Mouse (Mus musculus) heart, postnatal 25 days (tissue): ENCODE results near the gene Plch2. TPM values are rescaled to one million over a fixed set of nuclear protein-coding genes. Genes with fewer than 3 reads are reported as not detected.

Experiments
- DNase-seq: peaks from one replicate; pipeline ENCODE4 v3.0.0; 2022; ENCODE audit warnings: low spot score
- intact Hi-C: fragments of 180-260 bp; cut with DNase I; formaldehyde crosslinking; loops from one replicate; pipeline ENCODE4 v1.15.1; 2025
- total RNA-seq, 2 experiments: library from RNA; stranded (reverse); gene quantifications; 2 replicates each; pipeline ENCODE4 v1.2.3; 2021

Gene Plch2
- total RNA-seq, 2 experiments from 2014 or later, result 0.08 TPM; not detected in 1

GRCm38 (mm10) chr4:155033115-155033514 lies 23.5 kb downstream of the Plch2 start:
- DNase-seq, result no peak
- intact Hi-C loops, result no loop called here

GRCm38 (mm10) chr4:155024170-155025010 lies 32.2 kb downstream of the Plch2 start:
- no peak for DNase-seq
- intact Hi-C loops, result no loop called here

GRCm38 (mm10) chr4:155022228-155022855 lies 34.2 kb downstream of the Plch2 start:
- no peak for DNase-seq
- intact Hi-C loops, result no loop called here

- intact Hi-C loops, result no loop called here
- DNase-seq, result no peak
These were observed 35.8 kb downstream of the Plch2 start for GRCm38 (mm10) chr4:155020813-155021212.

GRCm38 (mm10) chr4:155020141-155020540 lies 36.4 kb downstream of the Plch2 start:
- intact Hi-C loops, result no loop called here
- DNase-seq, result no peak

- no peak for DNase-seq
- intact Hi-C loops, result no loop called here
These were observed 37.2 kb downstream of the Plch2 start for GRCm38 (mm10) chr4:155019336-155019847.

GRCm38 (mm10) chr4:155018601-155019335 lies 37.8 kb downstream of the Plch2 start:
- intact Hi-C loops, result no loop called here
- DNase-seq, result no peak

- no peak for DNase-seq
- intact Hi-C loops, result no loop called here
These were observed 38.5 kb downstream of the Plch2 start for GRCm38 (mm10) chr4:155018066-155018465.

GRCm38 (mm10) chr4:155017253-155017878 lies 39.2 kb downstream of the Plch2 start:
- no peak for DNase-seq
- intact Hi-C loops, result no loop called here

GRCm38 (mm10) chr4:155016807-155017206 lies 39.8 kb downstream of the Plch2 start:
- intact Hi-C loops, result no loop called here
- no peak for DNase-seq

GRCm38 (mm10) chr4:155015550-155015949 lies 41.0 kb downstream of the Plch2 start:
- intact Hi-C loops, result no loop called here
- DNase-seq, result no peak

- intact Hi-C loops, result no loop called here
- DNase-seq, result no peak
These were observed 41.8 kb downstream of the Plch2 start for GRCm38 (mm10) chr4:155014791-155015190.

- intact Hi-C loops, result no loop called here
- DNase-seq, result no peak
These were observed 42.3 kb downstream of the Plch2 start for GRCm38 (mm10) chr4:155014244-155014643.

- intact Hi-C loops, result no loop called here
- no peak for DNase-seq
These were observed 43.8 kb downstream of the Plch2 start for GRCm38 (mm10) chr4:155012788-155013187.

GRCm38 (mm10) chr4:155012115-155012514 lies 44.5 kb downstream of the Plch2 start:
- intact Hi-C loops, result no loop called here
- no peak for DNase-seq

GRCm38 (mm10) chr4:155011312-155012025 lies 45.1 kb downstream of the Plch2 start:
- DNase-seq, result no peak
- intact Hi-C loops, result no loop called here

GRCm38 (mm10) chr4:155010870-155011269 lies 45.7 kb downstream of the Plch2 start:
- no peak for DNase-seq
- intact Hi-C loops, result no loop called here

- intact Hi-C loops, result no loop called here
- no peak for DNase-seq
These were observed 47.4 kb downstream of the Plch2 start for GRCm38 (mm10) chr4:155009216-155009615.

GRCm38 (mm10) chr4:155008075-155008474 lies 48.5 kb downstream of the Plch2 start:
- DNase-seq, result no peak
- intact Hi-C loops, result no loop called here
